Mouse (Mus musculus) telencephalon, adult 2 months (tissue): Measurements from ENCODE around the gene Ermap.
A peak's percentile ranks its signal among the peaks of the same experiment; 100 is the strongest.

Source experiments
- DNase-seq: peaks from one replicate; pipeline ENCODE4 v3.0.0-alpha.2; 2011; ENCODE audit warnings: low read depth, low spot score

Gene Ermap

DNA sequence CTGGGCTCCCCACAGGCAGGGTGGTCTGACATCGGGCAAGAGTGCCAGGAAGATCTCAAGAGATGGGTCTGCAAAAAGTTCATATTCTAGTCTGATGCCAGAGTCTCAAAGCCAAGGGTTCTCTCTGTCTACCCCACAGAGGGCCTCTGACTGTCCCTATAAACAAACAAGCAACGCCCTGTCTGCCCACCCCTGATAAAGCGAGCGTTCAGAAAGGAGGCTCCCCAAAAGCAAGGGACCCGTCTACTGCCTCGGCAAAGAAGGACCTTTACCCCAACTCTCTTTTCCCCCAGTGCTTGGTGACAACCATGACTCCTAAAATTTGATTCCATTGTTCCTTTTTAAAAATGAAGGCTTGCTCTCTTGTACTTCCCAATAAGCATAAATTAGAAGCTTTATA, at the start of gene Ermap:
Gene Ermap, minus strand, starts transcription at position 148 of the 400 bp plus-strand sequence.
- DNase-seq: no peak

DNA sequence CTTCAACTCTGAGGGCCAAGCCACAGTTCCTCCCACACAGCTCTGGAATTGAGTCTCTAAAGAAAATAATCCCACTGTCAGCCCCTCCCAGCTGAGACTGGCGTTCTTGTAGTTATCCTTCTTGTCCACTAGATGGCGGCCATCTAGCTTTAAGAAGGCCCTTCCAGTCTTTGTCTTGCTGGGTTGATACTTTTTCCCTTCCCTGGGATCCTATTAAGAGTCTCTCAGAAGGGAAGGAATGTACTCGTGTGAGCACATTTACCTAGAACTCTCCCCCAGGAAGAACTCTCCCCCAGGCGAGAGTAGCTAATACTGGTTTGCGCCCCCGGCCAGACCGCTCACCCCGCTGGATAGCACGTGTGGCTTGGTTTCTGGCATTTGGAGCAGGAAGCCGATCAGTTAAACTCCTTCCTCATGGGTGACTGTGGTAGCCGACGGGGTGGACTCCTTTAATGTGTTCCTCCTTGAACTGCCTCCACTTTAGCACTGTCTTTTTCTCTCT, 49.4 kb upstream of the Ermap start:
- peak; percentile 70 for DNase-seq

DNA sequence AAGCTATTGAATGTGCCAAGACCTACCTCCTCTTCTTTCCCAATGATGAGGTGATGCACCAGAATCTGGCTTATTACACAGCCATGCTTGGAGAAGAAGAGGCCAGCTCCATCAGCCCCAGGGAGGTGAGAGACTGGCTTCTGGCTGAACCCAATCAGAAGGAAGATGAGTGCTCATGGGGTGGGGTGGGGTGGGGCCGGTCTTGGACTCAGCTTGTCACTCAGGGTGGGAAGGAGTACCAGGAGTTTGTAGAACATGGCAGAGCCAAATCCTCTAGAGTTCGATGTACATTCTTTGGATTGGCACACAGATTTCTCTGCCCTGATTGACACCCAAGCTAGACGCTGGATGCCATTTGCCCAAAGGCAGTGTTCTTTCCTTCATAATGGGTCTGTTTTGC, 48.9 kb upstream of the Ermap start:
- no peak for DNase-seq

DNA sequence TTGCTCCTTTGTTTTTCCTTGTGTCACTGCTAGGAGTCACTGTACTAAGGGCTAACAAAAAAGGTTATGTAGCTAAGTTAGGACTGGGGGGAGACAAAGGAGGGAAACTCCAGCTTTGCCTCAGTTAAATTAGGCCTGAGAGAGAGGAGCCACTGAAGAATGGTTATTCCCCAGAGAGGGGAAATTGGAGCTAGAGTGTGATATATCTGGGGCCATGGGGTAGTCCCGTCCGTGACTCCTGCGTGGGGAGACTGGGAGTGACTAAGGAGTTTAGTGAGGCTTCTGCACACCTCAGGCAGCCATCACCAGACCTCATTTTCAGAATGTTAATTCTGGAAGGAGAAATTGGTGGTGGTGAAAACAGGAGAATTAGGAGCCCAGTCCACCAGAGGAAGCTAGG, 44.5 kb upstream of the Ermap start:
- DNase-seq: no peak

DNA sequence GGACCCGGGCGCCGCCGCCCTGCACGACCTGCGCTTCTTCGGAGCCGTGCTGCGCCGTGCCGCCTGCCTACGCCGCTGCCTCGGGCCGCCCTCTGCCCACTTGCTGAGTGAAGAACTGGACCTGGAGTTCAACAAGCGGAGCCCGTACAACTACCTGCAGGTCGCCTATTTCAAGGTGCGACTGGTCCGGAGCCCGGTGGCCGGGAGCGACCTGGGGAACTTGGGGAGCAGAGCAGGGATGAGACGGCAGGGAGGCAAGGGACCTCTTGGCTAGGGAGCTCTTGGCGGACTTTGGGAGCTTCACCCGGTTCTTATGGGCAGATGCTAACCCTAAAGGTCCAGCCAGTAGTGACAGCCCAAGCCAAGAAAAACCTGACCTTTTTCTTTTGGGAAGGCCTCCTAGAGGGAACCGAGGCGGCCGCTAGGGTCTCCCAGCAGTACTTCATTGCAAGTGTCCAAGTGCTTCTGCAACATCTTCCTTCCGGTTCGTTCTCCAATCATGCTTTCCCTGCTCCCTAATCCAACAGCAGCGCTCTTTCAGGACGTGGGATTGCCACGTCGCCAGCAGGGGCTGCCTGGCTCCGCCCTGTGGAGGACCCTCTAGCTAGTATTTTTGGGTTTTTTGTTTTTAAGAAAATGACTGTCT, 43.6 kb upstream of the Ermap start:
- DNase-seq: peak; percentile 58

DNA sequence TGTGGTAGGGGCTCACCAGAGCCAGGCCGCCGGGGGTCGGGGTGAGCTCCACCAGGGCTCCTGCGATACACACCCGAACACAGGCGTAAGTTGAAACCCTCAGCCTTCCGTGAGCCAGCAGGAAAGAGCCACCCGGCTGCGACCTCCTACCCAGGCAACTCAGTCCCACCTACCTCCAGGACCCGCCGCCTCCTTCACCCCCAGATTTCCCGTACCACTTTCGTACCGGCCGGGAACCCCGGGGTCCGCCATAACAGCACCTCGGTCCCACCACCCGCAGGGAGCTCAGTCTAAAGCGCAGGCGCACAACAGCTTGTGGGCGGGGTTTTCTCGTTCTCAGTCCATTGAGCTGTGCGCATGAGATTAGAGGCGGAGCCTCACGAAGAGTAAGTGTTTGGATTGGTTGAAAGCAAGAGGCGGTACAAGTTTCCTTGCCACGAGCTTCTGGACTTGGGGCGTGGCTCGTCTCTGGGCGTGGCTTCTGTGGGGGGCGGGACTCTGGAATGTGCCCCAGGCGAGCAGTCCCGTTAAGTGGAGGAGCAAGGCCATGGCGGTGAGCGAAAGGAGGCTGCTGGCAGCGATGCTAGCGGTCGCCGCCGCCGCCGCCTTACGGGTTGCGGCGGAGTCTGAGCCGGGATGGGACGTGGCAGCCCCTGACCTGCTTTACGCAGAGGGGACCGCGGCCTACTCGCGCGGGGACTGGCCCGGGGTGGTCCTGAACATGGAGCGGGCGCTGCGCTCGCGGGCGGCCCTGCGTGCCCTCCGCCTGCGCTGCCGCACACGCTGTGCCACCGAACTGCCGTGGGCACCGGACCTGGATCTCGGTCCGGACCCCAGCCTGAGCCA, 42.8 kb upstream of the Ermap start, which contains the start of the genes AU022252 and P3h1:
Gene AU022252, minus strand, starts transcription at position 303 of the 846 bp plus-strand sequence.
Gene P3h1, plus strand, starts transcription at position 506 of the 846 bp plus-strand sequence.
- DNase-seq: peak; percentile 98

DNA sequence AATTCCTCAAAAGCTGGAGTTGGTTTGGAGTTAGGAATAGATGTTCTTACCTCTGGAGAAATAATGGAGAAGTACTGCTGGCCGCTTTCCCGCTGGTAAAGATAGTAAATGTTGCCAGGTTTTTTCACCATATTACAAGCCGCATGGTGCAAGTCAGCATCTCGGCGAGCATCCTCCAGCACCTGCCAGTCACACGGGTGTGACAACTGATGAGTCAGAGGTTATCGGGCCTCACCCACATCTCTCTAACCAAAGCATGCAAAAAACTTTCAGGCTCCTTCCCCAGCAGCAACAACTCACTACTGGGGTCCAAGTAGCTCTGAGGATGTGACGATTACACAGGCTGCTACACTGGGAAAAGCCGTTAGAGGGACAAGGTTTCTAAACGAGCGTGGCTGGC, 36.9 kb upstream of the Ermap start:
- no peak for DNase-seq

DNA sequence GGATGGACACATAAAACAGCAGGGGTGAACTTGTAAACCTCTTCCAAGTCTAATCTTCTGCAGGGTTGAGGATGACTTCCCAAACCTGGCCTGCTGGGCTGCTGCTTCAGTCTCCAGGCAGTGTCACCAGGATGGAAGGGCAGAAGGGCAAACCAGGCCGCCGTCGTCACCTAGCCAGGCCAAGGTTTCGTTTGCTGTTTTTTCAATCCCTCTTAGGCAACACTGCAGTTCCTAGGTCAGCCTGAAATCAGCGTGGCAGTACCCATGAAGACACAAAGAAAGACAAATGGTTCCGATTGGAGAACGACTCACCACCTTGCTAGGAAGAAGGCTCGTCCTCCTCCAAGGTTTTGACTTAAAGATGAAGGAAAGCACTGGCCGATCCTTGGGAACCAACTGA, 35.9 kb upstream of the Ermap start:
- DNase-seq: no peak

DNA sequence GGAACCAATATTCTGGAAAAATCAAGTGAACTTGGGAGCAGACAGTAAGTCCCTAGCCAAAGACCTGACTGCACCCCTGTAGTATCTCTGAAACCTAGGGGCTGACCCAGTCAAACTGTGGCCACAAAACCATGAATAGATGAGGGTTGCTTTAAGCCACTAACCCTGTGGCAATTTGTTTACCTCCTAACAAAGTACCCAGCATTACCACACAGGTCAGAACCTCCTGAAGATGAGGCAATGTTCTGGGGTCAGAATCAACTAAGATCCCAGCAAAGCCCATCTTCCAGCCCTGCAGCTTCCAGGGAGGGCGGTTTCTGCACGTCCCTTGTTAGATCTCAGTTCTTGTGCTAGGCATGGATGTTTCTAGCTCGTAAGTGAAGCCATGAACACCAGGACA, 34.7 kb upstream of the Ermap start:
- no peak for DNase-seq

DNA sequence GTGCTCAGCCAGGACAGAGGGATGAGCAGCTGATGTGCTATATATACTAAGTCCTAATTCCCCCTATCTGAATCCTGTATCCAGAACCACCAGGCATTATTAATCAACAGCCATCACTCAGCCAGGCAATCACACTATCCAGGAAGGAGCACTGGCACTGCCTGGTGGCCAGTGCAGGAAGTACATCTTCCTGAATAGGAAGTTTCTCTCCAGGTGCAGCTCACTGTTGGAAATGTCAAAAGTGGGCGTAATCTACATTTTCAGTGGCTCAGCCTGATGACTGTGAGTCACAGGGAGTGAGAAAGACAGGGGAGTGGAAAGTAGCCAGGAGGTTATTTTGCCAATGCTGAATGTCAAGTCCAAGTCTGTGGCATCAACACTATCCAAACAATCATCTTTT, 33.9 kb upstream of the Ermap start:
- DNase-seq: peak; percentile 27

DNA sequence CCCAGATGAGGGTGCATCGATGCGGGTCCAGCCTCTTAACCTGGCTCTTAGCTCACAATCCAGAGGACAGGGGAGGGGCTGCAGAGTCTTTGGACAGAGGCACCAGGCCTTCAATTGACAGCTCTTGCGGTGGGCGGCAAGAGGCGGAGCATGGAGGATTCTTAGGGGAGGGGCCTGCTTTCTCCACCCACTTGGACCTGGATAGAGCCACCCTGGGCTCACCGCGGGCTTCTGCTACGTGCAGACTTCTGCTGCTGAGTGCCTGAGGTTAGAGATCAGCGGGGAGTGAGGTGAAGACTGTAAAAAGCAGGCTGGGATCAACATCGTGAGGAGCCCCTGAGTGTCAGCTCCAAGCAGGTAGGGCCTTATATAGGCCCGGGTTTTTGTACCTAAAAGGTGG, 28.4 kb upstream of the Ermap start, which contains the start of gene Tmem269:
Gene Tmem269, minus strand, starts transcription at position 49 of the 400 bp plus-strand sequence.
- DNase-seq: no peak

DNA sequence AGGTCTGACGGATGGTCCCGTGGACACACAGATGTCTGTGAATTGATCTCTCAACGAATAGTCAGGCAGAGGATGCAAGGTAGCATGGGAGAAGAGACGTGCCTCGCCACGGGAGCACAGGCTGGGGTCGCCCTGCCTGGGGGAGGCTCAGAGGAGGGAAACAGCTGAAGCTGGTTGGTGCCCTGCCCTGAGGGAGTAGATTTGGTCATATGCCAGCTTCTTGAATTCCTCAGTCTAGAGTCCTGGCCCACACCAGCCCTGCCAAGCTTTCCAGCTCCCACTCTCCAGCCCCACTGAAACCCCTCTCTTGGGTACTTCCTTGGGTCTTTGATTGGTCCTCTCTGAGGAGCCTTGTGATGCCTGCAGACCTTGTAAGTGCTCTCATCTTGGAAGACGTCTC, 26.9 kb upstream of the Ermap start:
- DNase-seq: no peak

DNA sequence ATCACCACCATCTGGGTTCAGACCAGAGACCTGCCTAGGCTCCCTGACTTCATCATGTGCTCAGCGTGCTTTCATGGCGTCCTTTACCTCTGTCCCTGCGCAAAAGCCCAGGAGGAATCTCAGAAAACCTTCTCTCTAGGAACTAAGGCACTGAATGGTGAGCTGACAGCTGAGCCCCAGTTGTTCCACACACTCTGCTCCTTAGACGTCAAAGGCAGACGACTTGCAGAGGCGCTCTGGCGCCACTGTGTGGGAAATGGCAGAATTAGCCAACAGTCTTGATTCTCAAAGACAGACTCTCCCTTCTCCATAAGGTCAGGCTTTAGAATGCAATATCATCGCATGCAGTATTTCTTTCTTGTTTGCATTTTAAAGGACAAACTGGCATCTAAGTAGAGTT, 14.9 kb upstream of the Ermap start:
- DNase-seq: peak; percentile 29

DNA sequence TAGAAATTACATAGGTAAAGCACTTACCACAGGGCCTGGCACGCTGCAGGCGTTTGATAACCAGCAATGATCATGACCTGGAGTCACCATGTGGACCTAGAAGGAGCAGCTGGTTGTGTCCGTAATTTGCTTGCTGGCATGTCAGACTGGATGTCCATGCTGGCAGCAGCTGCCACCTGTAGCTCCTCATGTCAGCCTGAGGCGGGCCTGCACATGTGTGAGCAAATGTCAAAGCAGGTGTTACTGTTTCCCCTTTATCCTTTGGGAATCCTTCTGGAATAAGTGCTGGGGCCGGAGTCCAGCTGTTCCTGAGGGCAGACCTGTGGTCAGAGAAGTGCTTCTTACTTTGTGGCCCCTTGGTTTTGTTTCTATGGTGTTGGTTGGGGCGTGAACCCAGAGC, 8.3 kb upstream of the Ermap start:
- DNase-seq: no peak

DNA sequence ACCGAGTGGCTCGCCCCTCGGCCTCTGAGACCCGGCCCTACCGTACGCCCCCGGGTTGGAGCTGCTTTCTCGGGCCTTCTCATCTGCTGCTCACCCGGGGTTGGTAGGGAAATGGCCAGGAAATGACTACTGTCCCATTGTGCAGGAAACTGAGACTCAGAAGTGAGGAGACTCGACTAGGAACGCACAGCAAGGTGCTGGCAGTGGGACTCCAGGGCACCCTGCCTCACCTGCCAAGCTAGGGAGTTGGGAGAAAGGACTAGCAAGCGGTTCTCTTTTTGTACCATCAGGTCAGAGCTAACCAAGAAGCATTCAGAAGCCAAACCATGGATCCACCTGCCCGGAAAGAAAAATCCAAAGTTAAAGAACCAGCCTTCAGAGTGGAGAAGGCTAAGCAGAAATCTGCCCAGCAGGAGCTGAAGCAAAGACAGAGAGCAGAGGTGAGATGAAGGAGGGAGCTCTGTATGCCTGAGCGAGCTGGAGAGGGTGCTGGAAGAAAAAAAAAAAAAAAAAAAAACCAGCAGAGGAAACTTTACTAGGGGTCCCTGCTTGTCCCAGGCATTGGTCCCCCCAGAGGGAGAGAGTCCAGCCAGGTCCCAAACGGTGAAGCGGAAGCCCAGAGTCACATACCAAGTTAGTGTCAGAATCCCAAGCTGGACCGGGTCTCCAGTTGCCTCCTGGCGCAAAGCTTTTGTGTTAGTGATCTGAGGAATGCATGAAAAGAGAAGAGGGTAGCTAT, 5.9 kb upstream of the Ermap start:
- DNase-seq: no peak

DNA sequence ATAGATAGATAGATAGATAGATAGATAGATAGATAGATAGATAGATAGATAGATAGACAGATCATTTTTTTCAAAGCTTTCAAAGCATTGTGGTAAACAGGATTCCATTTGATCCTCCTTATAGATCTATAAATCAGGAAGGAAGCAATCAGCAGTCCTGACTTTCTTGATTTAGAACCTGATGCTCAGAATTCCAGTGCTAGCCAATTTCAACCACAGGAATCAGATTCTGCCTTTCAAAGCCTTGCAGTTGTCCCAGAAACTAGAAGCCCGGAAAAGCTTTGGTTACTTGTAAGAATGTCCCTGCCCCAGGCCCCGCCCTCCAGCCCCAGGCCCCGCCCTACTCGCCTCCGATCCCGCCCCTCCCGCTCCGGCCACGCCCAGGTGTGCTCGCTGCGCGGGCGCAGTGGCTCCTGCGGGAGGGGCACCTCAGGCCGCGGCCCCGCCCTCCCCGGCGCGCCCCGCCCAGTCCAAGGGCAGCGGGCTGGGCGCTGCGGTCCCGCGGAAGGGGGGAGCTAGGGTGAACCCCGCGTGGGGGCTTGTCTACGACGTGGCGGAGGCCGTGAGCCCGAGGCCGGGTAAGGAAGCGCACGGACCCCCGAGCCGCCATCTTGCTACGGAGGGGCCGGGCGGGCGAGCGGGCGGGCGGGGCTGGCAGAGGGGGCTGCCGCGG, 5.2 kb upstream of the Ermap start, which contains the start of gene Svbp:
Gene Svbp, plus strand, starts transcription at position 398 of the 673 bp plus-strand sequence.
- DNase-seq: no peak

DNA sequence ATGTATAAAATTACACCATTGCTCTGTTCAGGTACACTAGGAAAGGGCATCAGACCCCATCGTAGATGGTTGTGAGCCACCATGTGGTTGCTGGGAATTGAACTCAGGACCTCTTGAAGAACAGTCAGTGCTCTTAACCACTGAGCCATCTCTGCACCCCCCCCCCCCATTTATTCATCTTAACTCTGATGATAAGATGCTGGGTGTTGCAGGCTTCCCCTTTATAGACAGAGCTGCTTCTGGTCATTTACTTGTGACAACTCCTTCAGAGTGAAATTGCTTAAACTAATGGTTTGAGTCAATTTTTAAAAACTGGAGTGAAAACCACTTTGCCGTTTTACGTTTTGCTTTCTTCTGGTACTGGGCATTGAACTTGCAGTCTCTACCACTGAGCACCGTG, 2.9 kb upstream of the Ermap start:
- no peak for DNase-seq

DNA sequence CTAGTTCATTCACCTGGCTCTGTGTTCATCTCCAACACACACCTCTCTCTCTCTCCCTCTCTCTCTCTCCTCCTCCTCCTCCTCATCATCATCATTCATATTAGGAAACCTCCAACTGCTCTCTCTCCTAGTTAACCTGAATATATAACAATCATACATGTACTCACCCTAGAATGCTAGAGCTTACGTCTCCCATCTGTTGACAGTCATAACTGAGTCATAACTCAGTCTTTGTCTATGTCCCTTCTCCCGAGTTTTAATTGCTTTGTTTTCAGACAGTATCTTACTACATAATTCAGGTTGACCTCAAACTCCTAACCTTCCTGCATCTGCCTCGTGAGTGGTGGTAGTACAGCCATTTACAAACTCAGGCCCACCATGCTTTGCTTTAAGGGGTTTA, 1.5 kb upstream of the Ermap start:
- DNase-seq: no peak

DNA sequence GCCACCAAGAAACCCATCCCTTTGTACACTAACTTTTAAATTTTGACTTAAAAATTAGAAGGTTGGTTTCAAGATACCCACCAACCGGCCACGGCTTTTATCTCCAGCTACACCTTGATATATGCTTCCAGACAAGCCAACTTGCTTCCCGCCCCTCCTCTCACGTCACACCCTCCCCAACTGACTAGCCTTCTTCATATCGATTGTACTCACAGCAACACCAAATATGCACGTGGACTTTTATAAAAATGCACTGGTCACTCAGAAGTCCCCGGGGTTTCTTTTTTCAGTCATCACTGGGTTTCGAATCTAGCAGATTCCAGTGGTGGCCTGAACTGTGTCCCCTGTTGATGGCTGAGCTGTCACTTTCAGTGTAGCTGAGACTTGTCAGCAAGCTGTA, 807 bp upstream of the Ermap start:
- no peak for DNase-seq

DNA sequence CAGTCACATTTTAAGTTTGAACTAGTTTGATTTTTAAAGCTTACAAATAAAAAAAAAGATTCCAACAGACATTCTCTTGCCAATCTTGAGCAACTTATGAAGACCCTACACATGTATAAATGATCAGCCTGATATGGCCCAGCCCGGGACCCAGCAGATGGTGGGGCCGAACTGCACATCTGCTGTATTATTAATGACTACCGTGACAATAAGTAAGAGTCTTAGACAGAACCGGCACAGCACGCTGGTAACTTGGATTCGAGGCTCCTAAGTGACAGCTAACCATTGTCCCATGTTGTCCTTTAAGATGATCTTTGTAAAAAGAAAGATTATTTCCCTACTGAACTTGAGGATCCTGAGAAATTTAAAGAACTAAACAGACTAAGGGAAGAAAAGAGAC, 419 bp downstream of the Ermap start:
- DNase-seq: no peak

DNA sequence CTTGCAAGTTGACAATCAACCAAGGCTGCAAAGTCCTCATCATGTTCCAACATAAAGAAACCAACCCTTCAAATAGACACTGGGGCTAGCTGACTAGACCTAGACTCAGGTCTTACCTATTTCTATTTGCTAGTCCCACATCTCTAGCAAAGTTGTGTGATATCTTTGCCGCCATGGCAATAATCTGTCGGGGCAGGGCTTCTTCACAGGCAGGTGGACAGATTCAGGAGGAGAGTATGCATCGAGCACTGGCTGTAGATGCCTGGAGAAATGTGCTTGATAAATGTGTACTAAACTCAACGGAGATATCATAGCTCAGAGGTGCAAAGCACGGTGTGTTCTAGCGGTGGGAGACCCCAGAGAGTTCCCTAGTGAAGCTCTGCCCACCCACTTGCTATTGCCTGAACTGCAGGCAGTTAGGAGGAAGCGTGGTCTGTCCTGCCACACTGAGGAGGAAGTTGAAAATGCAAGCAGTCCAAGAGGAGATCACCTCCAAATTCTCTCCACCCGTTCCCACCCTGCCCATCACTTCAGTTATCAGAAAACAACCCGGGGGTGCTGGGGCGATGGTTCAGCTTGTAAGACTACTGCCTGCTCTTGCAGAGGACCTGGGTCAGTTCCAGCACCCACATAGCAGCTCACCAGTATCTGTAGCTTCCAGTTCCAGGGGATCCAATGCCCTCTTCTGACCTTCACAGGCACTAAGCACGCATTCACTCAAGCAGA, 1.6 kb downstream of the Ermap start:
- no peak for DNase-seq
